Mouse (Mus musculus) neural tube, embryonic 13.5 days (tissue): ENCODE results near the gene Zfp472. TPM values are rescaled to one million over a fixed set of nuclear protein-coding genes. Genes with fewer than 3 reads are reported as not detected.
"Not testable (repeated sequence)": the region's sequence is repeated elsewhere in the genome, so short reads cannot be mapped to it uniquely, and the experiment has no call there.

Experiments
- ATAC-seq: fragments of 200-750 bp; cut with Nextera tagmentation; 2 replicates; pipeline ENCODE4 v1.8.0; 2017; ENCODE audit warnings: low read depth, mild to moderate bottlenecking, moderate TSS enrichment, moderate library complexity
- H3K27ac ChIP-seq: fragments of 300-500 bp; sonication (generic); replicated peaks from 2 replicates; pipeline ENCODE4 v1.5.1; 2015; ENCODE audit warnings: moderate library complexity, mild to moderate bottlenecking, inconsistent platforms
- H3K27me3 ChIP-seq: fragments of 300-500 bp; sonication (generic); 2 replicates; pipeline ENCODE4 v1.6.1; 2015; ENCODE audit warnings: mild to moderate bottlenecking, inconsistent platforms
- H3K36me3 ChIP-seq: fragments of 300-500 bp; sonication (generic); 2 replicates; pipeline ENCODE4 v1.6.1; 2015; ENCODE audit warnings: mild to moderate bottlenecking, inconsistent platforms
- H3K4me1 ChIP-seq: fragments of 300-500 bp; sonication (generic); replicated peaks from 2 replicates; pipeline ENCODE4 v1.6.1; 2015; ENCODE audit warnings: inconsistent platforms
- H3K4me2 ChIP-seq: fragments of 300-500 bp; sonication (generic); 2 replicates; pipeline ENCODE4 v1.6.1; 2015; ENCODE audit warnings: inconsistent platforms, mild to moderate bottlenecking, moderate library complexity
- H3K4me3 ChIP-seq: fragments of 300-500 bp; sonication (generic); 2 replicates; pipeline ENCODE4 v1.5.1; 2015; ENCODE audit warnings: mild to moderate bottlenecking, inconsistent platforms
- H3K9ac ChIP-seq: fragments of 300-500 bp; sonication (generic); 2 replicates; pipeline ENCODE4 v1.6.1; 2015; ENCODE audit warnings: moderate library complexity, mild to moderate bottlenecking, inconsistent platforms
- H3K9me3 ChIP-seq: fragments of 300-500 bp; sonication (generic); 2 replicates; pipeline ENCODE4 v1.6.1; 2016; ENCODE audit warnings: inconsistent platforms
- WGBS: fragments of 180-500 bp; shearing (Covaris S2); methylation state at CpG from one replicate; pipeline ENCODE4 v1.1.7; 2015; 5-methylcytosine and 5-hydroxymethylcytosine counted together
- polyA plus RNA-seq: library from polyadenylated mRNA; unstranded; fragments of >200 nt; fragmentation: Nextera tagmentation; extraction: Ambion mirVana; gene quantifications from 2 replicates; pipeline ENCODE4 v1.2.1, GENCODE M21; 2015

Zfp472 gene
- polyA plus RNA-seq, 1 experiment from 2014 or later, result 8.8 TPM

DNA sequence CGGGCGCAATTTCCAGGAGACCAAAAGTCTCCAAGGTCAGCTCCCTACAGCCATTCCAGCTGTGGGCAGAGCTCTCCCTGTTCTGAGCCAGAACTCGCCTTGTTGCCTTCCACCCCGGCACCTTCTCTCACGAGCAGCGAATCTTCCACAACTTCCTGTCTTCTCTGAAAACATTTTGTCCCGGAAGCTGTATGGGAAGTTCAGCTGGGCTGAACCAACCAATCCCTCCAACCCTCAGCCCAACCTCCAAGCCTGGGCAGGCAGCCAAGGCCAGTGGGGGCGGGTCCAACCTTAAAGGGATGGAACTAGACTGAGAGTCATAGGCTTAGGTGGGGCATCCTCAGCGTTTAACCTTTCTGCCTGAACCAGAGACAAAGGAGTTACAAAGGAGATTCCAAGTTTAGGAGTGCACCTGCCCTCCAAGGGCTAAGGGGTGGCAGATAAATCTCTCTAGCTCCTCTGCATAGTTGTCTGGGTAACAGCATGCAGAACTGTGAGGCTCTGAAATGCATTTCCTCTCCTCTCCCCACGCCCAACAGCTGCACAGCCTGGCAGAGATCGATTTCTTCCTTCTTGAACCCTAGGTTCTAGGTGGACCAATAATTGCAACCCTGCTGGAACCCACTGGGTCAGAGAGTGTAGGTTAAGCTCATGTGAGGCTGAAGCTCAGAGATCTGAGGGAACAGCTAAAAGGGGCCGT lies 18.2 kb upstream of the Zfp472 start, which contains the start of gene Cyp4f13:
Gene Cyp4f13, minus strand, starts transcription at position 188 of the 700 bp plus-strand sequence.
- H3K27ac ChIP-seq, result no peak within 1 kb of the TSS; the same call in 1 of the 2 replicates
- WGBS, result 35% methylated on average over 12 of the region's 12 CpGs
- peak; percentile 95 for ATAC-seq
- peak within 1 kb of the TSS; percentile 58 for H3K9ac ChIP-seq
- peaks cover 4% of the 10 kb centered on the region; the same call in 1 of the 2 replicates for H3K9me3 ChIP-seq
- H3K4me3 ChIP-seq, result peak within 1 kb of the TSS; percentile 45
- no peaks in the 10 kb centered on the region for H3K36me3 ChIP-seq
- H3K4me1 ChIP-seq, result peaks cover 8% of the 10 kb centered on the region
- no peaks in the 10 kb centered on the region for H3K27me3 ChIP-seq
- peak within 1 kb of the TSS; percentile 62 for H3K4me2 ChIP-seq

DNA sequence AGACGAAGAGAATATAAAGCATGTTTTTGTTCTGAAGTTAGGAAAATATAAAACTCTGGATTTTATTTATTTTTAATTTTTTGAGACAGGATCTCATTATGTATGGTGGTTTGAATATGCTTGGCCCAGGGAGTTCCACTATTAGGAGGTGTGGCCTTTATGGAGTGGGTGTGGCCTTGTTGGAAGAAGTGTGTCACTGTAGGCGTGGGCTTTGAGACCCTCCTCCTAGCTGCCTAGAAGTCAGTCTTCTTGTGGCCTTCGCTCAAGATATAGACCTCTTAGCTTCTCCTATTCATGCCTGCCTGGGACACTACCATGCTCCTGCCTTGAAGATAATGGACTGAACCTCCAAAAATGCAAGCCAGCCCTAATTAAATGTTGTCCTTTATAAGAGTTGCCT lies 15.5 kb upstream of the Zfp472 start:
- Histone ChIP-seq H3K27ac (no peak overlapping the region), H3K4me1 (peaks cover 8% of the 10 kb centered on the region), H3K9ac (no peak overlapping the region), H3K4me3 (no peak overlapping the region), H3K36me3 (no peaks in the 10 kb centered on the region), H3K27me3 (no peaks in the 10 kb centered on the region), H3K9me3 (peaks cover 4% of the 10 kb centered on the region; the same call in 1 of the 2 replicates), H3K4me2 (no peak overlapping the region)
- ATAC-seq, result no peak
- WGBS, result 89% methylated on average over 3 of the region's 3 CpGs

GRCm38 (mm10) chr17:32951006-32951405 lies 14.6 kb upstream of the Zfp472 start:
- Histone ChIP-seq H3K9me3 (peaks cover 4% of the 10 kb centered on the region; the same call in 1 of the 2 replicates), H3K4me3 (no peak overlapping the region), H3K27me3 (no peaks in the 10 kb centered on the region), H3K4me2 (no peak overlapping the region), H3K4me1 (peaks cover 8% of the 10 kb centered on the region), H3K27ac (no peak overlapping the region), H3K9ac (no peak overlapping the region), H3K36me3 (no peaks in the 10 kb centered on the region)
- whole genome bisulfite sequencing, result 83% methylated on average over 11 of the region's 11 CpGs
- no peak for ATAC-seq

GRCm38 (mm10) chr17:32951441-32951840 lies 14.2 kb upstream of the Zfp472 start:
- WGBS, result 34% methylated on average over 16 of the region's 16 CpGs
- H3K9me3 ChIP-seq, result peaks cover 4% of the 10 kb centered on the region; the same call in 1 of the 2 replicates
- H3K4me2 ChIP-seq, result no peak overlapping the region
- H3K27ac ChIP-seq, result no peak overlapping the region
- ATAC-seq, result no peak
- H3K4me1 ChIP-seq, result peaks cover 4% of the 10 kb centered on the region
- H3K4me3 ChIP-seq, result no peak overlapping the region
- no peaks in the 10 kb centered on the region for H3K36me3 ChIP-seq
- no peaks in the 10 kb centered on the region for H3K27me3 ChIP-seq
- H3K9ac ChIP-seq, result no peak overlapping the region

- peaks cover 18% of the 10 kb centered on the region for H3K4me1 ChIP-seq
- H3K36me3 ChIP-seq, result no peaks in the 10 kb centered on the region
- H3K4me2 ChIP-seq, result peak overlapping the region; percentile 84
- peak; percentile 68 for ATAC-seq
- H3K9ac ChIP-seq, result peak overlapping the region; percentile 81
- H3K27ac ChIP-seq, result peak overlapping the region; percentile 39; the same call in 1 of the 2 replicates
- no peaks in the 10 kb centered on the region for H3K27me3 ChIP-seq
- peak overlapping the region; percentile 84 for H3K4me3 ChIP-seq
- no peaks in the 10 kb centered on the region for H3K9me3 ChIP-seq
- WGBS, result under 1% methylated on average over 14 of the region's 14 CpGs
Measured at GRCm38 (mm10) chr17:32965253-32965622, 376 bp upstream of the Zfp472 start.

DNA sequence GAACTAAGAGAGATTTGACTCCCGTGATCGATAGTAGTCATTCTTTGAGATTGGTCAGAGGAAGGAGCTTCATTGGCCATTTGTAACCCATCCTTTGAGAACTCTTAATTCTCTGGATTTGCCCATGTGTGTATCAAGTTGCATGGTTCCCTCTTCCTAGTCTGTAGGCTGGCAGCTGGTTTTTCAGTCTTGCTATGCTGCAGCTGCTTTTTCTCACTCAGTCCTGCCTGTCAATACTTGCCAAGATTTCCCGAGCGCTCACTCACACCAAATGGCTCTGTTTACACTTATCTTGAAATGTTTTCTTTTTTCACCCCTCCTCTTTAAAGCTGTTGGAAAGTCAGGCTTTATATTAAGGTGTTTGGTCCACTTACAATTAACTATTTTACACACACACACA lies 15.7 kb downstream of the Zfp472 start:
- Histone ChIP-seq H3K4me3 (no peak overlapping the region), H3K9ac (no peak overlapping the region), H3K4me1 (no peaks in the 10 kb centered on the region), H3K4me2 (no peak overlapping the region), H3K27ac (no peak overlapping the region), H3K36me3 (peaks cover 47% of the 10 kb centered on the region), H3K9me3 (no peaks in the 10 kb centered on the region), H3K27me3 (no peaks in the 10 kb centered on the region)
- 93% methylated on average over 4 of the region's 4 CpGs for WGBS
- ATAC-seq, result no peak

GRCm38 (mm10) chr17:32986301-32986700 lies 20.7 kb downstream of the Zfp472 start:
- Histone ChIP-seq H3K27me3 (no peaks in the 10 kb centered on the region), H3K36me3 (peaks cover 5% of the 10 kb centered on the region), H3K4me3 (no peak overlapping the region), H3K4me2 (no peak overlapping the region), H3K4me1 (no peaks in the 10 kb centered on the region), H3K9ac (no peak overlapping the region), H3K9me3 (no peaks in the 10 kb centered on the region), H3K27ac (no peak overlapping the region)
- 80% methylated on average over 4 of the region's 4 CpGs for WGBS
- ATAC-seq, result no peak

DNA sequence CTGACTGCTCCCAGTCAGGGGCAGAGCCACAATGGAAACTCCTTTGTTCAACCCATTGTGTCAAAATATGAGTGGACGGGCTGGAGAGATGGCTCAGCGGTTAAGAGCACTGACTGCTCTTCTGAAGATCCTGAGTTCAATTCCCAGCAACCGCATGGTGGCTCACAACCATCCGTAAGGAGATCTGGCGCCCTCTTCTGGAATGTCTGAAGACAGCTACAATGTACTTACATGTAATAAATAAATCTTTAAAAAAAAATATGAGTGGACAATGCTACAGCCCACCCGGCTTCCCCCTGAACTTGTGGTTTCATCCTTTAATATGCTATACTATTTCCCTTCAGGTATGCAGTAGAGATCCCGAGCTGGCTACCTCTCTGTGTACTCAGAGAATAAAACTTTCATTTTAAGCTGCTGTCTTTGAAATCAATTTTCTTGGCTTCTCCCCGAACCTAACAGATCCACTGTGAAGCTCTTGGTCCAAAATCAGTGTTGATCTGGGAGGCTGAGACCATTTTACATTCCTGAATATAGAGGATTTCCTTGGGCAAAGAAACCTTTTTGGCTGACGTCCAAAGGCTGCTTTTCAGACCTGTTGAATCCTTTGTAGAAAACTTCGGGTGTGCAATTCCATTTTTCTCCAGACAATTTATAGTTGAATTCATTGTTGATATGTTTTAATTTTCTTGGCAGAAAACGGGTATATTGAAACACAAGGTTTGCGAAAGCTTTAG lies 26.5 kb downstream of the Zfp472 start:
- Histone ChIP-seq H3K27ac (0 out of 2 replicates have a peak overlapping the region, but pooled peaks have one; percentile 50), H3K4me1 (peaks cover 21% of the 10 kb centered on the region), H3K9ac (peak overlapping the region; percentile 72), H3K4me2 (peak overlapping the region; percentile 71), H3K9me3 (no peaks in the 10 kb centered on the region), H3K4me3 (peak overlapping the region; percentile 55), H3K36me3 (peaks cover 27% of the 10 kb centered on the region), H3K27me3 (no peaks in the 10 kb centered on the region)
- 71% methylated on average over 12 of the region's 12 CpGs for WGBS
- ATAC-seq, result no peak

DNA sequence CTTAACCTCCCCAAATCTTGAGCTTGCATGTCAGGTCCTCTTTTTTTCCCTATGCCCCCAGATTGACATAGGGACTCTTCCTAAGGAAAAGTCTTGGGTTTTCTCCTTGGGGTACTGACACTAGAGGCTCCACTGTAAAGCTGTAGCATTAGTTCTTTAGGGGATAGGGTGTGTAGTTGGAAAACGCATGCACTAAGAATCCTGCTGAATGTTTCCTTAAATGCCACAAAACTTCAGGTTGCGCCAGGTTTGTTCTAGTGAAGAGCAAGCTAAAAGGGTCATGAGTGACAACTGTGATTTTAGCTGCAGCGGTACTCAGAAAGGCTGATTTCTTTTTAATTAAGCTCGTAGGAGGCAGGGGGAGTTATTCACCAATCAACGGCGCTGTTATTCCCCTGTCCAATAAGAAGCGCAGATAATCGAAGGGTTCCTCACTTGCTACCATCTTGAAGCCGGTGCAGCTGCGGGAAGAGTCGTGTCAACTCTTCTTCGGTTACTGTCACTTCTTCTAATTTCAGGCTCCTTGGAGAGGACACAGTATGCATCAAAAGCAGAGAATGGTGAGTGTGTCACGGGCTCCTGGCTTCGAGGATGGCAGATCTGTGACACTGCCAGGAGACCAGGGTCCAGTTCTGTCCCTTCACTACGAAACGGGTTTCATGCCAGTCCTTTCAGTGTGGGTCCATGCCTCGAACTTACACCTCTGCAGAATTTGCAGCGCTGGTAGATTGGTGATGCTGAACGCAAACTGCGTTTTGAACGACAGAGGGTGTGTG lies 27.3 kb downstream of the Zfp472 start, which contains the start of gene Zfp952:
Gene Zfp952, plus strand, starts transcription at position 431 of the 776 bp plus-strand sequence.
- no peaks in the 10 kb centered on the region for H3K27me3 ChIP-seq

GRCm38 (mm10) chr17:32998492-32998891 lies 32.9 kb downstream of the Zfp472 start:
- 97% methylated on average over 2 of the region's 2 CpGs for WGBS
- Histone ChIP-seq H3K4me1 (peaks cover 14% of the 10 kb centered on the region), H3K9ac (no peak overlapping the region), H3K4me2 (no peak overlapping the region), H3K4me3 (no peak overlapping the region), H3K9me3 (peaks cover 28% of the 10 kb centered on the region), H3K27ac (no peak overlapping the region), H3K27me3 (no peaks in the 10 kb centered on the region), H3K36me3 (peaks cover 75% of the 10 kb centered on the region)
- no peak for ATAC-seq

More for the DNA sequence above, 27.3 kb downstream of the Zfp472 start, which contains the start of gene Zfp952:
- ATAC-seq, result peak; percentile 97
- Histone ChIP-seq H3K9me3 (no peaks in the 10 kb centered on the region), H3K9ac (peak within 1 kb of the TSS; percentile 72), H3K4me3 (peak within 1 kb of the TSS; percentile 55), H3K36me3 (peaks cover 31% of the 10 kb centered on the region), H3K27ac (peak within 1 kb of the TSS; percentile 80), H3K4me2 (peak within 1 kb of the TSS; percentile 71), H3K4me1 (peaks cover 21% of the 10 kb centered on the region)
- 2% methylated on average over 21 of the region's 21 CpGs for WGBS

DNA sequence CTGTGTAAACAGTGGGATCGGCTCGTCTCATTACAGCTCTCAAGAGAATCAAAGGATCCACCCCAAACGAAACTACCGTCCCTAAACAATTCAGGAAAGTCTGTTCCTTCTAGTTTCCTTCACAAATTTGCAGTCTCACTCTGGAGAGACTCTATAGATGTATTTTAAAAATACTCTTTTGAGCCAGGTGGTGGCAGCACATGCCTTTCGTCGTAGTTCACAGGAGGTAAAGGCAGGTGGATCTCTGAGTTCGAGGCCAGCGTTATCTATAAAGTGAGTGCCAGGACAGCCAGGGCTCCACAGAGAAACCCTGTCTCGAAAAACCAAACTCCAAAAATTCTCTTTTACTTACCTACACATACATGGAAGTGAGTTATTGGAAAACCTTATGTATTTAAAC lies 42.7 kb downstream of the Zfp472 start:
- no peak for ATAC-seq
- Histone ChIP-seq H3K4me3 (no peak overlapping the region), H3K27ac (no peak overlapping the region), H3K36me3 (peaks cover 26% of the 10 kb centered on the region), H3K4me1 (no peaks in the 10 kb centered on the region), H3K27me3 (no peaks in the 10 kb centered on the region), H3K9me3 (peaks cover 25% of the 10 kb centered on the region), H3K9ac (no peak overlapping the region), H3K4me2 (no peak overlapping the region)
- WGBS, result 48% methylated on average over 9 of the region's 9 CpGs

DNA sequence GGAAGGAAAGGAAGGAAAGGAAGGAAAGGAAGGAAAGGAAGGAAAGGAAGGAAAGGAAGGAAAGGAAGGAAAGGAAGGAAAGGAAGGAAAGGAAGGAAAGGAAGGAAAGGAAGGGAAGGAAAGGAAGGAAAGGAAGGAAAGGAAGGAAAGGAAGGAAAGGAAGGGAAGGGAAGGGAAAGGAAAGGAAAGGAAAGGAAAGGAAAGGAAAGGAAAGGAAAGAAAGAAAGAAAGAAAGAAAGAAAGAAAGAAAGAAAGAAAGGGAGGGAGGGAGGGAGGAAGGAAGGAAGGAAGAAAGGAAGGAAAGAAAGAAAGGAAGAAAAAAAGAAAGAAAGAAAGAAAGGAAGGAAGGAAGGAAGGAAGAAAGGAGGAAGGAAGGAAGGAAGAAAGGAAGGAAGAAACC lies 54.8 kb downstream of the Zfp472 start:
- Histone ChIP-seq H3K9me3 (peaks cover 80% of the 10 kb centered on the region), H3K36me3 (peaks cover 90% of the 10 kb centered on the region)
- not testable (repeated sequence) for H3K4me3 ChIP-seq

More for the DNA sequence above, 54.8 kb downstream of the Zfp472 start:
- H3K9ac ChIP-seq, H3K27me3 ChIP-seq, ATAC-seq, H3K27ac ChIP-seq, H3K4me1 ChIP-seq, H3K4me2 ChIP-seq: not testable (repeated sequence)
